Mouse (Mus musculus): ENCODE measurements around the gene Slc25a14. TPM values are rescaled to one million over a fixed set of nuclear protein-coding genes. Genes with fewer than 3 reads are reported as not detected.

Gene Slc25a14
- polyA plus RNA-seq, 1 experiment from 2014 or later = 3.2 TPM

DNA sequence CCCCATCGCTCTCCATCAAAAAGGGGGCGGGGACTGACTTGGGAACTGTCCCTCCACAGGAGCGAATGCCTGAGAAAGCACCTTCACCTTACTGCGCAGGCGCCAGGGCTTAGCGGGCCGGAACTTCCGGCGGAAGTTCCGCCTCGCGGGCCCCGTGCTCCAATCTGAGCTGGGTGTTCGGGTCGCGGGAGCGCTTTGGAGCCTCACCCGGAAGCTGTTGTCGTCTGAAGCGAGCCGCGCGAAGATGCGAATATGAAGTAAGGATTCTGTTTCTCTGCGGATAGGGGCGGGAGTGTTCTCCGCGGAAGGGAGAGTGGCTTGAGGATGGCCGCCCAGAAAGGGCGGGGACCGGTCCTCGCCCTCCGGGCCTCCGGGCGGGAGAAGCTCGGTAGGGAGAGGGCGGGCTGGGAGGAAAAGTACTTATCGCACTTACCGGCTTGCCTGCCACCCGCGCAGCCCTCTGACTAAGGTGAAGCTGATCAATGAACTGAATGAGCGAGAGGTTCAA is 71.7 kb downstream of the Slc25a14 start, which contains the start of gene Rbmx2:
Gene Rbmx2, plus strand, starts transcription at position 141 of the 508 bp plus-strand sequence.
- 17% methylated on average over 42 of the region's 42 CpGs for WGBS (ENCODE audit: insufficient replicate concordance)
- H3K4me1 ChIP-seq (ENCODE audit: control insufficient read depth, low read depth, low read length) = peaks cover 12% of the 10 kb centered on the region; the same call in 1 of the 2 replicates
- peak within 1 kb of the TSS; percentile 93 for H3K27ac ChIP-seq (ENCODE audit: low read length)
- H3K4me3 ChIP-seq (ENCODE audit: low read depth, low read length) = peak within 1 kb of the TSS; percentile 75
- peak within 1 kb of the TSS; percentile 64 for H3K9ac ChIP-seq (ENCODE audit: low read depth, low read length)
- no peaks in the 10 kb centered on the region for H3K27me3 ChIP-seq (ENCODE audit: control insufficient read depth, insufficient read depth, low read depth, low read length)
- peak; percentile 95 for ATAC-seq (ENCODE audit: low read depth)
- peak within 1 kb of the TSS; percentile 66 for H3K4me2 ChIP-seq (ENCODE audit: low read depth, low read length)
- H3K9me3 ChIP-seq (replicated peaks; ENCODE audit: control insufficient read depth, low read length) = no peaks in the 10 kb centered on the region
- H3K36me3 ChIP-seq (ENCODE audit: control insufficient read depth, insufficient read depth) = no peaks in the 10 kb centered on the region

- 81% methylated on average over 10 of the region's 10 CpGs for WGBS (ENCODE audit: insufficient replicate concordance)
- no peaks in the 10 kb centered on the region for H3K9me3 ChIP-seq (replicated peaks; ENCODE audit: control insufficient read depth, low read length)
These were observed 86.5 kb downstream of the Slc25a14 start for GRCm38 (mm10) chrX:48709701-48710100.

More at GRCm38 (mm10) chrX:48709701-48710100, 86.5 kb downstream of the Slc25a14 start:
- Histone ChIP-seq H3K4me1 (ENCODE audit: control insufficient read depth, low read depth, low read length) (no peaks in the 10 kb centered on the region), H3K9ac (ENCODE audit: low read depth, low read length) (no peak overlapping the region), H3K36me3 (ENCODE audit: control insufficient read depth, insufficient read depth) (no peaks in the 10 kb centered on the region; the same call in 1 of the 2 replicates), H3K4me2 (ENCODE audit: low read depth, low read length) (no peak overlapping the region), H3K4me3 (ENCODE audit: low read depth, low read length) (no peak overlapping the region), H3K27ac (ENCODE audit: low read length) (no peak overlapping the region), H3K27me3 (ENCODE audit: control insufficient read depth, insufficient read depth, low read depth, low read length) (no peaks in the 10 kb centered on the region)
- no peak for ATAC-seq (ENCODE audit: low read depth)

Small RNAs within 50 kb of the gene (microRNA-seq; reads per million reads assigned to microRNA genes)
- not detected for gene Gm27828

Other genes with a start within 250 kb of the Slc25a14 start
- 1.9 and 2.8 TPM in 2 replicates for gene Elf4, start 160.3 kb upstream of the Slc25a14 start, polyA plus RNA-seq (2015; fragmentation: Nextera tagmentation; extraction: Ambion mirVana)
- gene Aifm1, start 109.8 kb upstream of the Slc25a14 start, polyA plus RNA-seq (2015; fragmentation: Nextera tagmentation; extraction: Ambion mirVana) = 62.8 and 63.9 TPM in 2 replicates
- 0.26 and 0.33 TPM in 2 replicates for gene Rab33a, start 104.1 kb upstream of the Slc25a14 start, polyA plus RNA-seq (2015; fragmentation: Nextera tagmentation; extraction: Ambion mirVana)
- gene Zfp280c, start 28.9 kb upstream of the Slc25a14 start, polyA plus RNA-seq (2015; fragmentation: Nextera tagmentation; extraction: Ambion mirVana) = 1.8 and 2.2 TPM in 2 replicates
- not detected in 2 replicates for gene Gpr119, start 51.1 kb downstream of the Slc25a14 start, polyA plus RNA-seq (2015; fragmentation: Nextera tagmentation; extraction: Ambion mirVana)
- gene Rbmx2, start 71.6 kb downstream of the Slc25a14 start, polyA plus RNA-seq (2015; fragmentation: Nextera tagmentation; extraction: Ambion mirVana) = 10.0 and 11.1 TPM in 2 replicates